Mouse (Mus musculus) liver, adult 2 months (tissue): ENCODE data around the gene Vcan.

ENCODE experiments used
- CTCF ChIP-seq: fragments of 200-500 bp; IDR thresholded peaks from 2 replicates; pipeline ENCODE4 v1.5.1; 2011; ENCODE audit warnings: low read depth, low read length, control low read depth
- POLR2A ChIP-seq: fragments of 200-500 bp; IDR thresholded peaks from 2 replicates; pipeline ENCODE4 v1.6.1; 2011; ENCODE audit warnings: low read length, control low read depth; ENCODE audit not compliant: insufficient read depth; ENCODE audit errors: extremely low read depth

DNA sequence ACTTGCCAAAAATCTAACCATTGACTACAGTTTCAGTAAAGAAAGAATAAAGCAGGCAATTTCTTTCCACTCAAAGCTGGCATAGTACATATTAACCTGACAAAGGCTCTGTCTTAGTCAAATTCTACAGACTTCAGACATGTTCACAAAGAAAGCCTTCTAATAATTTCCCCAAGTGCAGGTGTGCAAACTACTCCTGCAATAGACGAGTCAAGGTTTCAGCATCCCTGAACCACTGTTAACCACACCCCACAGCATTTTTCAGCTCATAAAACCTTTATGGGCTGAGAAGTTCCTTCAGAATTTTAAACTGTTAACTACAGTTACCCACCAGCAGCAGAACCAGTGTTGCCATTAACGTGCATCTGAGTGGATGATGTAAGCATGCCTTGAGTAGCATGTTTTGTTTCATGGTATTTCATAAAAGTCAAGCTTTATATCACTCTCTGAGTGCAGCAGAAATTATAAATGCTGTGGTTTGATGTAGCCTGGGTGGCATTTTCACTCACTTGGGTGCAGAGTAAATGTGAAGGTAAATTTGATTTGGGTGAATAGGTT is 42.2 kb downstream of the Vcan start:
- TF ChIP-seq CTCF (no peak), POLR2A (no peak)
